ENCODE assay signal across 8 mouse cellular contexts in genomic region chr13:45001911-45002615, GRCm38 (mm10). TPM values are rescaled to one million over a fixed set of nuclear protein-coding genes. Genes with fewer than 3 reads are reported as not detected.
DNase-seq lines count a peak whose midpoint lies in the region; ATAC-seq lines count a peak whose summit lies in the region.

Gene Dtnbp1 (minus strand): TSS chr13:45002147.

- peak within 1 kb of the TSS; percentile 81 for H3K4me3 ChIP-seq in hindbrain, embryonic 14.5 days (replicated peaks; ENCODE audit: low read length)
- H3K4me3 ChIP-seq in macrophage (ENCODE audit: inconsistent target) = peak within 1 kb of the TSS; percentile 90

- peak within 1 kb of the TSS; percentile 77 for H3K9ac ChIP-seq in hindbrain, embryonic 14.5 days

- peaks cover 46% of the 10 kb centered on the region for H3K79me2 ChIP-seq in macrophage (ENCODE audit: inconsistent target)

- peak within 1 kb of the TSS; percentile 75 for H3K4me2 ChIP-seq in hindbrain, embryonic 14.5 days (replicated peaks)

- H3K9me3 ChIP-seq in hindbrain, embryonic 14.5 days (ENCODE audit: control insufficient read depth, low read length) = no peaks in the 10 kb centered on the region

- peak; percentile 92 for ATAC-seq in hindbrain, embryonic 14.5 days (ENCODE audit: low FRiP score)

- no peaks in the 10 kb centered on the region for H3K27me3 ChIP-seq in hindbrain, embryonic 14.5 days (ENCODE audit: control insufficient read depth, insufficient read depth, low read length)

- peak; percentile 73 for DNase-seq in R1 (ENCODE audit: low read depth, low spot score)
- DNase-seq in cerebellum, postnatal 14 days = peak; percentile 83 to 88
- peak; percentile 21 to 49 for DNase-seq in frontal cortex, postnatal 36 days (ENCODE audit: low spot score in 2 of 2)
- DNase-seq in hindbrain, embryonic 14.5 days (ENCODE audit: low spot score) = peak; percentile 90
- DNase-seq in left cerebral cortex, adult 18-20 months (ENCODE audit: low spot score in 2 of 2) = peak; percentile 68 to 80
- DNase-seq in right cerebral cortex, adult 18-20 months = peak; percentile 73
- peak; percentile 81 for DNase-seq in urinary bladder, postnatal 25 days (ENCODE audit: low spot score)

- under 1% methylated on average over 51 of the region's 68 CpGs for WGBS in hindbrain, embryonic 14.5 days
- WGBS in macrophage (ENCODE audit: missing documents) = under 1% methylated on average over 67 of the region's 68 CpGs

- H3K36me3 ChIP-seq in hindbrain, embryonic 14.5 days (replicated peaks; ENCODE audit: control insufficient read depth, insufficient read depth) = 0 out of 2 replicates have a peak, but pooled peaks cover 3% of the 10 kb centered on the region
- H3K36me3 ChIP-seq in macrophage (ENCODE audit: inconsistent target) = peaks cover 11% of the 10 kb centered on the region; the same call in 1 of the 2 replicates

- peaks cover 18% of the 10 kb centered on the region for H3K4me1 ChIP-seq in hindbrain, embryonic 14.5 days (replicated peaks; ENCODE audit: control insufficient read depth, insufficient read depth, low read length)

- H3K27ac ChIP-seq in hindbrain, embryonic 14.5 days = peak within 1 kb of the TSS; percentile 79
- H3K27ac ChIP-seq in macrophage = peak within 1 kb of the TSS; percentile 86

RNA-seq across cellular contexts. Expression of gene Dtnbp1, which starts in this region (rescaled TPM):
- 129 and 132 TPM in 2 replicates for polyA plus RNA-seq in hindbrain, embryonic 14.5 days (2014; fragmentation: Nextera tagmentation; extraction: Ambion mirVana)
- total RNA-seq in left cerebral cortex, adult 18-20 months (2021) = 10 to 100 TPM; 79.6 to 81.2 TPM
- total RNA-seq in macrophage (2018; cell fraction: chromatin; rRNA removed) = 100 to 1,000 TPM in 19 of 26 experiments, 10 to 100 TPM in 7; 54.4 to 318 (median 136) TPM
- 100 to 1,000 TPM; 107 to 202 (median 147) TPM for total RNA-seq in macrophage (2018; cell fraction: cytosol; rRNA removed)
- total RNA-seq in macrophage (2018; cell fraction: nucleus; rRNA removed) = 100 to 1,000 TPM in 17 of 26 experiments, 10 to 100 TPM in 9; 53.3 to 191 (median 113) TPM
- 125 to 155 TPM (median 146 TPM) in 3 replicates for polyA plus RNA-seq in macrophage (2018)

Comparison
In these comparisons a context has a peak if more than half of its experiments do, and no peak if none do; other contexts are left out.
1. Peak in every context shown above with its lines: DNase-seq, ATAC-seq, H3K4me3 ChIP-seq and H3K27ac ChIP-seq.
2. DNase-seq: peak in every context shown above with its lines; median percentile 90 in hindbrain, embryonic 14.5 days; 86 in cerebellum, postnatal 14 days; 81 in urinary bladder, postnatal 25 days; 74 in left cerebral cortex, adult 18-20 months; 73 in R1; 73 in right cerebral cortex, adult 18-20 months; 35 in frontal cortex, postnatal 36 days.